Mouse (Mus musculus): Measurements from ENCODE around the gene Rtbdn.
"Not testable (repeated sequence)": the region's sequence is repeated elsewhere in the genome, so short reads cannot be mapped to it uniquely, and the experiment has no call there.

Rtbdn gene

DNA sequence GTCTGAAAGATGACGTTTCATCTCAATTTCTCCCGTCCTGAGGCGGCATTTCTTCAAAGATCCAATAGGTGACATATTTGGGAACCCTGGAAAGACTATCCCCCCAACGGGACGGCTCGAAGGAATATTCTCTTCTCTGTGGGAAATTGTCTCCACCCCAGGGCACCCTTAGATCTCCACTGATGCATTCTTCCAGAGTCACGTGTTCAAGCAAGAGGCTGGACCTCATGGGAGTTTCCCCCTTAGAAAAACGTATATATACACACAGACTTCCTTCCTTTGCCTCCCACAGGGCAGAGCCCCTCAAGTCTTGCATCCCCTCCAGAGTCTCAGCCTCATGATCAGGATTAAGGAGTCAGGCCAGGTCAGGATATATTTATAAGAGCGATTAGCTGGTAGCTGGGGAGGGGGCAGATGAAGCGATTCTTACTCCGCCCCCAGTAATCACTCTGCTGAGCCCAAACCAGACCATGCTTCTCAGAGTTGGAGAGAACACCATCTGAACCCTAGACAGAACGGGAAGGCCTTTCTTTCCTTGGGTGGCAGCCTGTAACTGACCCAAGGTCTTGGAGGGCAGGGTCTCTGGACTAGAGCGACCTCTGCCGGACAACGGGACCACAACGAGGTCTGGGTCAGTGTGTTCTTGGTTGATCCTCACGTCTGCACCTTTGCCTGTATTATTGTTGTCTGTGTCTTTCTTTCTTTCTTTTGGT is at the start of gene Rtbdn:
Rtbdn (plus strand) TSS at position 464 of the 713 bp plus-strand sequence.
- no peak for DNase-seq (ENCODE audit: low read depth, low spot score)

DNA sequence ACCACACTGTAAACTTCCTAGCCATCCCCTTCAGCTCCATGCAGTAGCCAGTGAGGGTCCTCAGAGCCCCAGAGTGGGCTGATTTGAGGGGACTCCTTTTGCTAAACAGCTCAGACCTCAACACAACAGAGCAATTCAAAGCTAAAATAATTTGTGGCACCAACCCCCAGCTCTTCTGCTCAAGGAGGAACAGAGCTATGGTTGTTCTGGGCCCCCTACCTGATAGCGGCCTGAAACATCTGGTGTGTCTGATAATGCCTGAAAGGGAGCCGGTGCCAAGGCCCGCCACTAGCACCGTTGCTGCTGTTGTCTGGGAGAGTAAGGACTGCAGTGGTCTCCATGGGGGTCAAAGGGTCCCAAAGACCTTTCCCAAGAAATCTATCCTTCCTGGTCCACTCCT is 45.7 kb upstream of the Rtbdn start:
- no peak for DNase-seq (ENCODE audit: low read depth, low spot score)

DNA sequence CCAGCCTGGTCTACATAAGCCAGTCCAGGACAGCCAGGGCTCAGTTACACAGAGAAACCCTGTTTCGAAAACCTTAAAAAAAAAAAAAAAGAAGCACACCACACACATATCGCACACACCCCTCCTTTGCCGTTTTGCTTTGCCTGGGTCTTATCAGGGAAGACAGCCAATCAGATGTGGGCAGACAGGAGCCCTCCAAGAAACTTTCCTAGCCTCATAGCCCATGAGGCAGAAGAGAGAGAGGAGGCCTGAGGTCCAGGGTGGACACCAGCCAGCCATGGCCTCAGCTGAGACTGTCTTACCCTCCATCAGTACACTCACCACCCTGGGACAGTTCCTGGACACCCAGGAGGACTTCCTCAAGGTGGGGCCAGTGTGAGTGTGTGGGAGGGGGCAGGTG is 45.0 kb upstream of the Rtbdn start, which contains the start of gene Klf1:
Klf1 (plus strand) TSS at position 177 of the 400 bp plus-strand sequence.
- DNase-seq (ENCODE audit: low read depth, low spot score) = no peak

DNA sequence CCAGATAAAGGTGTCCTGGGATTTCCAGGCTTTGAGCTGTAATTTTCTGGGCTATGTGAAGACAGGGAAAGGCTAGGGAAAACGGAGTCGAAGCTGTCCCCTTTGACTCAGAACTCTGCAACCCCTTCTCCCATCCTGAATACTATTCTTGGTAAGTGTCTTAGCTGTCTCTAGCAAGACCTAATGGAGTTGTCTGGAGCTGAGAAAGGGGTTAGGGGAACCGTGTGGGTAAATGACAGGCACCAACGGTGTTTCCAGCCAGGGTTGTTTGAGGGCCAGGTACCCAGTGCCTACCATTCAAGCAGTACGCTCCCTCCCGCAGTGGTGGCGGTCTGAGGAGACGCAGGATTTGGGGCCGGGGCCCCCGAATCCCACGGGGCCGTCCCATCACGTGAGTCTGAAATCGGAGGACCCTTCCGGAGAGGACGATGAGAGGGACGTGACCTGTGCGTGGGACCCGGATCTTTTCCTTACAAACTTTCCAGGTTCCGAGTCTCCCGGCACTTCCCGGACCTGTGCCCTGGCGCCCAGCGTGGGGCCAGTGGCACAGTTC is 44.3 kb upstream of the Rtbdn start:
- no peak for DNase-seq (ENCODE audit: low read depth, low spot score)

DNA sequence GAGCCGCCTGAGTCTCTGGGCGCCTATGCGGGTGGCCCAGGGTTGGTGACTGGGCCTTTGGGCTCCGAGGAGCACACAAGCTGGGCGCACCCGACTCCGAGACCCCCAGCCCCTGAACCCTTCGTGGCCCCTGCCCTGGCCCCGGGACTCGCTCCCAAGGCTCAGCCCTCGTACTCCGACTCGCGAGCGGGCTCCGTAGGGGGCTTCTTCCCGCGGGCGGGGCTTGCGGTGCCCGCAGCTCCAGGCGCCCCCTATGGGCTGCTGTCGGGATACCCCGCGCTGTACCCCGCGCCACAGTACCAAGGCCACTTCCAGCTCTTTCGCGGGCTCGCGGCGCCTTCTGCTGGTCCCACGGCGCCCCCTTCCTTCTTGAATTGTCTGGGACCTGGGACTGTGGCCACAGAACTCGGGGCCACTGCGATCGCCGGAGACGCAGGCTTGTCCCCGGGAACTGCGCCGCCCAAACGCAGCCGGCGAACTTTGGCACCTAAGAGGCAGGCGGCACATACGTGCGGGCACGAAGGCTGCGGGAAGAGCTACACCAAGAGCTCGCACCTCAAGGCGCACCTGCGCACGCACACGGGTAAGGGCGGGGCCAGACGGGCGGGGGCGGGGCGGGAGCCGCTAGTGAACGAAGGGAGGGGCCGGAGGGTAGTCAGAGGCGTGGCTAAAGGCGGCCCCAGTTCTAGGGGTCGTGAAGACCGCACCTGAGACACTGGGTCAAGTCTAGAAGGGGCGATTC is 43.7 kb upstream of the Rtbdn start:
- DNase-seq (ENCODE audit: low read depth, low spot score) = peak; percentile 51

DNA sequence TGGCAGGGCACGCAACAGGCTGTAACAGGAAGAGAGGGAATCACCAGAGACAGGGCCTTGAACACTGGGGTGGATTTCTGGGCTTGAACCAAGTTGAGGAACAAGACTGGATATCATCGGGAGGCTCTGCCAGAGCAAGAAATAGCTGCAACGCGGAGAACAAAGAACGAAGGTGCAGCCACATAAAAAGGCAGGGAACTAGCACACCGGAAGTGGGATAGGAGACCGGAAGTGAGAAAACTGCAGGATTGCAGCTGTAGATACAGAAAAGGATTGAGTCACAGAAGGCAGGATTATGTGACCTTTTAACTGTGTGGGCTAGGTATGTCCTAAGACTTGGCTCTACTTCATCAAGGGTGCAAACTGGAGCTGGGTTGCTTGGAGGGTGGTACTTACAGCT is 42.4 kb upstream of the Rtbdn start:
- DNase-seq (ENCODE audit: low read depth, low spot score) = no peak

DNA sequence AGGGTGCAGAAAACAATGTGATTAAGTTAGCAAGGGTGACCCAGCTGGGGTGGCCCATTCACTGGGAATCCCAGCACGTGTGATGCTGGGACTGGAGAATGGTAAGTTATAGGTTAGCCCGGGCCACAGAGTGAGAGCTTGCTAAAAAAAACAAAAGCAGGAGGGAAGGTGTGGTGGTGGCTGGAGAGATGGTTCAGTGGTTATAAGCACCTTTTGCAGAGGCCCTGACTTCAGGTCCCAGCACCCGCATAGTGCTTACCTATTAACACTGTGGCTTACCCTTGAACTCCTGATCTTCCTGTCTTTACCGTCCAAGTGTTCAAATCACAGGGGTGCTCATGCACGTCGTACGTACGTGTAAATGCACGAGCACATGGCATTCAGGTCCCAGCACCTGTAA is 39.8 kb upstream of the Rtbdn start:
- DNase-seq (ENCODE audit: low read depth, low spot score) = no peak

DNA sequence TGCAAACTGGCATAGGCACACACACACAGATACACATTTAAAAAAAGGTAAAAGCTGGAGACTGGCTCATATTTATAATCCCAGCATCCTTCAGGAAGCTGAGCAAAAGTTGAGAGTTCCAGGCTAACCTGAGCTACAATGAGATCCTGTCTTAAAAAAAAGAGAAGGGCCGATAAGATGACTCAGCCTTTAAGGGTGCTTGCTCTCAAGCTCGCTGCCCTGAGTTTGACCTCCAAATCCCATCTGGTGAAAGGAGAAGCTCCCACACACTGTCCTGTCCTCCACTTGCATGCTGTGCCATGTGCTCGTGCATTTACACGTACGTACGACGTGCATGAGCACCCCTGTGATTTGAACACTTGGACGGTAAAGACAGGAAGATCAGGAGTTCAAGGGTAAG is 39.3 kb upstream of the Rtbdn start:
- no peak for DNase-seq (ENCODE audit: low read depth, low spot score)

DNA sequence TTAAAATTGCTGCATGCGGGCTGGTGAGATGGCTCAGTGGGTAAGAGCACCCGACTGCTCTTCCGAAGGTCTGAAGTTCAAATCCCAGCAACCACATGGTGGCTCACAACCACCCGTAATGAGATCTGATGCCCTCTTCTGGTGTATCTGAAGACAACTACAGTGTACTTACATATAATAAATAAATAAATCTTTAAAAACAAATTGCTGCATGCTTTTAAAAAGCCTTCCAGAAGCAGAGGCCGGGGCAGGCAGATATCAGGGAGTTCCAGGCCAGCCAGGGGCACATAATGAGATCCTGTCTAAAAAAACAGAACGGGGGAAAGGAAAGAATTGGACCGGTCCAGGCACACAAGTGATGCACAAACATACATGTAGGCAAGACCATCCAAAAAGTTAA is 38.8 kb upstream of the Rtbdn start:
- not testable (repeated sequence) for DNase-seq (ENCODE audit: low read depth, low spot score)

DNA sequence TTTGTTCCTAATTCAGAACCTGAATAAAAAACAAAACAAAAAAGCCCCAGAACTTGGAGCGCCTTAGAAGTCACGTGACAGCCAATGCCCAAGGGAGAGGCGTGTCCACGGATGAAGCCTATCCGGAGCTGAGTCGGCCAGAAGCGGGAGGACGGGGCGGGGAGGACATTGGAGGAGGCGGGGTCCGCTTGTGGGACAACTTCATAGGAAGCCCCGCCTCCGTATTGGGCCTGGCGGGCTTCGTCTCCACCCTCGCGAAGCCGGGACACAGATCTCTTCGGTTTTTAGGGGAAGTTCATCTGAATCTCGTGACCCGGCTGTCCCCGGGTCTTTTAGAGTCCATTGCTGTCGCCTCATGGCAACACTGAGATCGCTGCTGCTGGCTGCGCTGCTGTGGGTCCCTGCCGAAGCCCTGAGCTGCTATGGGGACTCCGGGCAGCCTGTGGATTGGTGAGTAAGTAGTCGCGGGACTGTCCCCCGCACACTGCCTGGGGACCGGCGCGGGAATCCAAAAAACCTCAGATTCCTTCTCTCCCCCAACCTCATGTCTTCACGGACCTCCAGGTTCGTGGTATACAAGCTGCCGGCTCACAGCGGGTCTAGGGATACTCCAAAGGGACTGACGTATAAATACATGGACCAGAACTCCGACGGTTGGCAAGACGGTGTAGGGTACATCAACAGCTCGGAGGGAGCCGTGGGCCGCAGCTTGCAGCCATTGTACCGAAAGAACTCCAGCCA is 38.2 kb upstream of the Rtbdn start, which contains the start of gene Dnase2a:
Dnase2a (plus strand) TSS at position 140 of the 741 bp plus-strand sequence.
- peak; percentile 63 for DNase-seq (ENCODE audit: low read depth, low spot score)

DNA sequence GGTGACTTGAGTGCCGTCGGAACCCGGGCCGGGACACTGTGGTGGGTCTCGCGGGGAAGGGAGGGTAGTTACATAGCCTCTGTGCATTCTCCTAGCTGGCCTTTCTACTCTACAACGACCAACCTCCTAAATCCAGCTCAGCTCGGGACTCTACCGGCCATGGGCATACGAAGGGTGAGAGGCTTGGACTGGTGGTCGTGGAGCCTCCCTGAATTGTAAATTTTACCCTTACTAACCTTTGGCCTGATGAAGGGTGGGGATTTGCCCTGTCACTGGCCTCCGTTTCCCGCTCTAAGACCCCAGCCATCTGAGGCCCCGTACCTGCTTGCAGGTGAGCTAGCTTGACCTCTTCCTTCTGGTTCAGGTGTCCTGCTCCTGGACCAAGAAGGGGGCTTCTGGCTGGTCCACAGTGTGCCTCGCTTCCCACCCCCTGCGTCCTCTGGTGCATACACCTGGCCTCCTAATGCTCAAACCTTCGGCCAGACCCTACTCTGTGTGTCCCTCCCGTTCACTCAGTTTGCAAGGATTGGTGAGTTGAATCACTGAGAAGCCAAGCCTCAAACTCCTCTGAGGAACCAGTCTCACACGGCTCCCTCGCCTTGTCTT is 37.5 kb upstream of the Rtbdn start:
- no peak for DNase-seq (ENCODE audit: low read depth, low spot score)

DNA sequence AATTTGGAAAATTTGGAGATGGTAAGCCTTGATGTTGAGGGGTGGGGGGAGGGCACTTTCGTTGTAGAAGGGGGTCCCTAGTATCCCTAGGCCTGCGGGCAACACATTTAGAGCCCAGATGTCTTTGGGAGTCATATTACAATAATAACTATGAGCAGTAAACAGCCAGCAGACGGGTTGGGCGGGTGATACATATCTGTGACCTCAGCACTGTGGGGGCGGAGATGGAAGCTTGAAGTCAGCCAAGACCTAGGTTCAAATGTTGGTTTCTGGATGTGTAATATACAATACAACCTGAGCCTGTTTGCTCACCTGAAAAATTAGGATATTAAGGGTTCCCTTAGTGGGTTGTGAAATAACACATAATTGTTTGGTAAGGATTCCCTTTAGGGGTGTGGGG is 36.8 kb upstream of the Rtbdn start:
- DNase-seq (ENCODE audit: low read depth, low spot score) = no peak

DNA sequence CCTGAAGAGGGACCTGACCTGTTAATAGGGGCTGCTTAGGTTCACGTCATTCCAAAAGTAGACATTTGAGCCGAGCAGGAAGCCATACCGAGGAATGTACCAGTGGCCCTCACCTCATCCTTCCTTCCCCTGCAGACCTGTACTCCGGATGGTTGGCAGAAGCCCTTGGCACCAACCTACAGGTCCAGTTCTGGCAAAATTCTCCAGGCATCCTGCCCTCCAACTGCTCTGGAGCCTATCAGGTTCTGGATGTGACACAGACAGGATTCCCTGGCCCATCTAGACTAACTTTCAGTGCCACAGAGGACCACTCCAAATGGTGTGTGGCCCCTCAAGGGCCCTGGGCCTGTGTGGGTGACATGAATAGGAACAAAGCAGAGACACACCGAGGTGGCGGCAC is 36.2 kb upstream of the Rtbdn start:
- no peak for DNase-seq (ENCODE audit: low read depth, low spot score)

DNA sequence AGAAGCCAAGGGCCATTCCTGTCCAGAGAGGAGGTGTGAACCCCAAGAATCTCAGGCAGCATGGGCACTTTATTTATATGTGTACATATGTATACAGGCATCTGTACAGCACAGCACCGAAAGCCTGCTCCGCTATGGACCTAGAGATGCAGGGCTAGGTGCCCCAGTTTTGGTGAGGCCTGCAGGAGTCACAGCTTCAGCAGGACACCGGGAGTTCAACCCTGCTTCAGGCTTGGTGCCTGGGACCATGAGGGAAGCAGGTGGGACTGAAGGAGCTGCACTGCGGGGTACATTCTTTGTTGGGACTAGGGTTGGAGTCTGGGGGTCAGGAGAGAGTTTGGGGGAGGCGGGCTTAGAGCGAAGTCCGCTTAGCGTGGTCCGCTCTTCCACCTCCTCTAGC is 34.9 kb upstream of the Rtbdn start:
- DNase-seq (ENCODE audit: low read depth, low spot score) = no peak

DNA sequence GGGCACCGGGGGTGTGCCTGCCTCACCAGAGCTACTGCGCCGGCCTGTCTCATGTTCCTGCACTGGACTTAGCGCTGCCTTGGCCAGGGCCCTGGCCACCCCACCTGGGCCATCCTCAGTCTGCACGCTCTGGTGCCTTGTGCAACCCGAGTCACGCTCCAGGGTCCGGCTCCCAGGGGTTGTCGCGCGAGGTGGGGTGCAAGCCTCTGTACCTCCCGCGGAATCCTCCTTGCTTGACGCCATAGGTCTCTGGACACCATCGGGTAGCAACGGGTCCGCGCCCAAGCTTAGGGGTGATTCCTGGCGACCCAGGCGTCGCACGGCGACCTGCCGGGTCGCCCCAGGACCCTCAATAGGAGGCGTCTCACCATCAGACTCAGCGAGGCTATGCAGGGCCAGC is 34.4 kb upstream of the Rtbdn start:
- DNase-seq (ENCODE audit: low read depth, low spot score) = no peak

DNA sequence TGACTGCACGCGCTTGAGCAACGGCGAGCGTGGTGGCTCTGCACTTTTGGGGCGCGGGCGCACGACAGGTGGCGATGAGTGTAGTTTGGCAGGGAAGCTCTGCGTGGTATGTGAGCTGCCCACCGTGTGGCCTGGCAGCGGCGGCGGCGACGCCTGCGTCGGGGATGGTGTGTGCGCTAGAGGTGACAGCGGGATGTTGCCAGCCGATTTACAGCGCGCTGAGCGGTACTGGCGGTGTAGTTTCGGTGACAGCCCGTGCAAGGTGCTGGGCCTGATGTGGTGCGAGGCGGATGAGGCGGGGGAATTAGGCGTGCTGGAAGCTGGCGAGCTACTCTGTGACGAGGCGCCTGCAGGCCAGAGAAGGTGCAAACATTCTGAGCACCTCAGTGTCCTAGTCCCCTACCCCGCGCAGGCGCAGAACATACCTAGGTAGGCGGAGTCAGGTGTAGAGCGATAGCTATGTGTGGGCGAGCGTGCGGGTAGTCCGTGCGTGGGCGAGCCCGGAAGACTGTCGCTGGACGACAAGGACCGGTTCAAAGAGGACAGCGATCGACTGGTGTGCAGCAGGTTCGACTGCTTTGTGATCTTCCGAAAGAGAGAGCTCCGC is 33.8 kb upstream of the Rtbdn start:
- DNase-seq (ENCODE audit: low read depth, low spot score) = peak; percentile 49

DNA sequence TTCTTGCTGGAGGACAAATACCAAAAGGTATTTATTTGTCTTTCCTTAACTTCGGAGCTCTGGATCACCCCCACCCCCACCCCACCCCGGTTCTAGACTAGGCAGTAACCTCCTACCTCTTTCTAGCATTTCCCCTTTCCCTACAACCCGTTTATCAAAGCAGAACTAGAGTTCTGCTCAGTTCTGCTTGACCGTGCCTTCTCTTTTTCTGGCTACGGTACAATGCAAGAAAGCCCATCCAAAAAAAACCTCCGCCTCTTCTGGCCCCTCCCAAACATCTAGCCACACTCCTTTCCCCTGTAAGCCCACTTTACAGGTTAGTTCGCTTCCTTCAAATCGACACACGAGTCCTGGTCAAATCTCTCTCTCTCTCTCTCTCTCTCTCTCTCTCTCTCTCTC is 33.3 kb upstream of the Rtbdn start:
- no peak for DNase-seq (ENCODE audit: low read depth, low spot score)

DNA sequence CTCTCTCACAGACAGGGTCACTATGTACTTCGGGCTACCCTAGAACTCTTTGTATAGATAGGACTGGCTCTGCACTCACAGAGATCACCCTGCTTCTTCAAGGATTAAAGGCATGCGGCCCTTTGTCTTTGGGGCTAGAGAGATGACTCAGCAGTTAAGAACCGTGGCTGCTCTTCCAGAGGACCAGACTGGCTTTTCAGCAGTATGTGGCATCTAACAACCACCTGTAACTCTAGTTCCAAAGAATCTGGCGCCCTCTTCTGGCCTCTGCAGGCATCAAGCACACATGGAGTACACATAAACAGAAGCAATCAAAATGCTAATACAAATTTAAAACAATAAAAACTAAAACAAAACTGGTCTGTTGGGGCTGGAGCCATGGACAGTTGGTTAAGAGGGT is 32.8 kb upstream of the Rtbdn start:
- no peak for DNase-seq (ENCODE audit: low read depth, low spot score)

DNA sequence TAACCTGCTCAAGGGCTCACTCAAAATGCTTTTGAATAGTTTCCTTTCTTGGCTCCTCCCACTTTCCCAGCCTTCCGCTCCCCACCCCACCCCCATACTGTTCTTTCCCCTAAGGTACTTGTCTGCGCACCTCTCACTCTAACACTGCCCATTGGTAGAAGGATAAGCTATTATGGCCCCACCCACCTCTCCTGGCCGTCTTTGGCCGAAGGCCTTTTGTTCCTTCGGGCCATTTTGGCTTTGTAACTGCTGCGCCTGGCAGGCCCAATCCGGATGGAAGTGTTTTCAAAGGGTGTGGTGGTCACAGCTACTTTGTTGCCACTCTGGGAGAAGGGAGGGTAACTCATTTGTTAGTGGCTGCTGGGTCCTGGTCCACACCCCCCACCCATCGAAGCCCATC is 31.5 kb upstream of the Rtbdn start:
- no peak for DNase-seq (ENCODE audit: low read depth, low spot score)

DNA sequence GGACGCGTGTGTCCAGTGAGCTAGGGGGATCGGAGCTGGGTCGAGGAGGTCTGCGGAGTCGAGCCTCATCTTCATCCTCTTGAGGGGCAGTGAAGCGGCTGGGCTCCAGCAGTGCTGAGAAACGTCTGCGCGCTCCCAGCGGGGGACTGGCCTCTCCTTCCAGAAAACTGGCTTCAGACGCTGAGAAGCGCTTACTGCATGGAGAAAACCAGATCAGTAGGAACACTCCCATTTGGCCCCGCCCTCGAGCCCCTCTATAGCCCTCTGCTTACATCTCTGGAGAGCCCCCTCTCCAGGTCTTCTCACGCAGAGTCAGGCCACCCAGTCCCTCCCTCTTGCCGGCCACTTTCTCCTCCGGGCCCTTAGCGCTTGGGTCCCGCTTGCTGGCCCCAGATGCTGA is 29.0 kb upstream of the Rtbdn start:
- DNase-seq (ENCODE audit: low read depth, low spot score) = no peak

DNA sequence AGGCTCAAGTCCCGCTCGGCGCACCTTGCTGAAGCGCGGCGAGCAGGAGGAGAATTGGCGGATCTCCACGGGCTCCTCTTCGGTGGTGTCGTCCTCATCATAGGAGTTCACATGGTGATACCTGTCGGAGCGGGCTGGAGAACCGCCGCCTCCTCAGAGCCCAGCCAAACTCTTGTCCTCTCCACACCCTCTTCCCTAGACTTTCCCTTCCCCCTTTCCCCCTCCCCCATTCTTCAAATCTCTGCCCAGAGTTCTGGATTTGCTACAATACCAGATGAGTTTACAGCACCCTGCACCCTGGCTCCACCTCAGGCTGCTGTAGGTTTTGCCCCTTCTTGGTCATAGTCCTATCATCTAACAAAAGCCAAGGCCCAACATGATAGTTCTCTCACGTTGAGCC is 28.1 kb upstream of the Rtbdn start:
- DNase-seq (ENCODE audit: low read depth, low spot score) = no peak
